Mouse (Mus musculus): ENCODE measurements around the gene Gm12185. TPM values are rescaled to one million over a fixed set of nuclear protein-coding genes. Genes with fewer than 3 reads are reported as not detected.
"Not testable (repeated sequence)": the region's sequence is repeated elsewhere in the genome, so short reads cannot be mapped to it uniquely, and the experiment has no call there.

Gm12185 gene
- polyA plus RNA-seq, 1 experiment = 0.58 TPM

DNA sequence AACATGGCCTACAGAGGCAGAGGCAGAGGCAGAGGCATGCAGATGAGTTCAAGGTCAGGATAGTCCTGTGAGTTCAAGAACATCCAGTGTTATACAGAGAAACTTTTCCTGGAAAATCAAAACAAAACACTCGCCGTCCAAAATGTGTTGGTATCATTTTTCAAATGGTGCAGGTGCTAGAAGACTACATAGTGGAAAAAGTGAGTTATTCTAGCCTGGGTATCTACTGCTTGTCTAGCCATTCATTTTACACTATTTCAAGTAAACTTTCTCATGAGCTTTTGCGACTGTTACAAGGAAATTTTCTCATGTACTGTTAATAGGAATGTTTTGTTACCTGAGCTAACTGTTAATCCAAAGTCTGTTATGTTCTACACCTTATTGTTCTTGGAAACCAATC, 73.6 kb downstream of the Gm12185 start:
- no peak for DNase-seq (ENCODE audit: low spot score)

DNA sequence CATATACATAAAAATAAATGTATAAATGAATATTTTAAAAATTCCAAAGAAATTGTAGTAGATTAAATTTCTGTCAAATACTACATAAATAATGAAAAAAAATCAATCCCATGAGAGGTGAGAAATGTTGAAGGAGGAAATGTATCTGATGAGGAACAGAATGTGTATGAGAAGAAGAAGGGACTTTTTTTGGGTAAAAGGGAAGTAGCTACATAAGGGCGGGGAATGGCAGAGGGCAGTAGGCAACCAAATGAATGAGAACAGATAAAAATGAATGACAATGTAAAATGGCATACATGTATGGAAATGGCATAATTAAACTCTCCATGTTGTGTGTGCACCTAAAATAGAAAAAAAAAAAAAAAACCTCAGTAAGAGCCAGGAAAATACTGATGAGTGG, 78.4 kb downstream of the Gm12185 start:
- DNase-seq (ENCODE audit: low spot score) = no peak

DNA sequence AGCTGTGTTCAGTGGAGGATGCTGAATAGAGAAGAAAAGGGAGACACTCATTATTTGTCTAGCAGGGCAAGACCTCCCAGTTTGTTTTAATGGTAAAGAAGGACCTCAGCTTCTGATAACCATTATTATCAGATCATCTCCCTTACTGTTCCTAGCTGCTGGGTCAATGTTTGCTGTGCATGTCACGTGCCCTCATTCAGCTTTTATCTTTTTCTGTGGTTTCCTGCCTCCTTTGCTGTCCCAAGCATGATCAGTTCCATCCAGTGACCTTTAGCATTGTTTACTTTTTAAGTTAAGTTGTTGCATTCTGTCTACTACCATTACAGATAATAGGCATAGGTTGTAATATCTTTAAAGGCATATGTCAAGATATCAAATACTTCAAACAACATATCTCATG, 83.6 kb downstream of the Gm12185 start:
- no peak for DNase-seq (ENCODE audit: low spot score)

DNA sequence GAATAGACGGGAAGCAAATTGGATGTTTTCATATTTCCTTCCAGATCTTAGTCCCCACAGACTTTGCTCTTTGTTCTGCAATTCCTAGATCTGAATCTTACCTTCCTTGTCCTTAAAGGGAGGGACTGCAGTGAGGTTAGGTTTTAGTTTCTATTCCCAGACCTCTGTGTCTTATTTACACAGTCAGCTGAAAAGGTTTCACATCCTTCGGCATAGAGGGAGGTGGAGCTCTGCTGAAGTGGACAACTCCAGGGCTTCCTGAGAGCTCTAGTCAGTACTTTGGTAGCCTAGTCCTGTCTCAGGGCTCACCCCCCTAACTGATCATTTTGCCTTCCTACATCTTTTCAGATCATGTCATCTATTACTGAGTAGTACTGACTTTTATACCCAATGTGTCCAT, 90.0 kb downstream of the Gm12185 start, which contains the start of gene Gm5431:
Gene Gm5431, minus strand, starts transcription at position 194 of the 400 bp plus-strand sequence.
- DNase-seq (ENCODE audit: low spot score) = no peak

DNA sequence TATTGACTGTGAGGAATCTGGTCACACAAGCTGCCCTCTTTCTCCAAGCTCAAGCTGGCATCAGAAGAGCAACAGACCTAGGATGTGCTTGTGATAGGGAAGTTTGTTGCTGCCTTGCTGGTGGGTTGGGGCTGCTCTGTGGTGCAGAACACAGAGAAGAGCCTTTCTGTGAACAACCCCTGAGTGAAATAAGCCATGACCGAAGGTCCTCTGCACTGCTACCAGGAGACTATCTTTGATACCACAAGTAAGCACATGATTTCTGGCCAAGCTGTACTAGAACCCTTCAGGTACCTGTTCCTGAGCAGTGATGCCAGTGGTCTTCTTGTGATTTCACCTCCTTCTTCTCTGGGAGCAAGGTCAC, 90.5 kb downstream of the Gm12185 start:
- not testable (repeated sequence) for DNase-seq (ENCODE audit: low spot score)

DNA sequence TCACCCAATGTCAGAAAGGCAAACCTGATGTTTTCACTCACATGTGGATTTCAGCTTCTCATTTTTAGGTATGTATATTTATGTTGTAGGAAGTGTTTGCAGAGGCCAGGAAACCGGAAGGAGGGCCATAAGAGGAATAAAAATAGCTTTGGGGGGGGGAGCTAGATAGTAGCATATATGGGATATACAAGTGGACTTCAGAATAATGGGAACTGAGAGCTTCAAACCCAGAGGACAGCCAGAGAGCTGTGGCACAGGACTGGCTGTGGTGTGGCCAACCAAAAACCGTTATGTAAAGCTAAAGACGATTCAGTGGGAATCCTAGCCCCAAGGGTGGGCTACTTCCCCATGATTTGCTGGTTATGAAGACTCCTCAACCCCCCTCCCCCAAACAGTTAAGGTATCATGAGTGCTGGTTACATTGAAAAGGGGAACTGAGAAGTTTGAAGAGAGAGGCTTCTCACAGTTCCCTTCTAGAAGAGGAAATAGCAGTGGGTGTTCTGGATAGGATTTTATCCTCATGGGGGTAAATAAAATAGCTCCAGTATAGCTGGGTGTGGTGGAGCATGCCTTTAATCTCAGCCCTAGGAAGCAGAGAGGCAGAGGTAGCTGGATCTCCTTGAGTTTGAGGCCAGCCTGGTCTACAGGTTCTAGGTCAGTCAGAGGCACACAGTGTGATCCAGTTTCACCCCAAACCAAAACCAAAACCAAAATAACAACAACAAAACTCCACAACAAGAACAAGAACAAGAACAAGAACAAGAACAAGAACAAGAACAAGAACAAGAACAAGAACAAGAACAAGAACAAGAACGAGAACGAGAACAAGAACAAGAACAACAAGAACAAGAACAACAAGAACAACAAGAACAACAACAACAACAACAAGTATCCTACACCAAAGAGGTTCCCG, 91.1 kb downstream of the Gm12185 start:
- DNase-seq (ENCODE audit: low spot score) = not testable (repeated sequence)

DNA sequence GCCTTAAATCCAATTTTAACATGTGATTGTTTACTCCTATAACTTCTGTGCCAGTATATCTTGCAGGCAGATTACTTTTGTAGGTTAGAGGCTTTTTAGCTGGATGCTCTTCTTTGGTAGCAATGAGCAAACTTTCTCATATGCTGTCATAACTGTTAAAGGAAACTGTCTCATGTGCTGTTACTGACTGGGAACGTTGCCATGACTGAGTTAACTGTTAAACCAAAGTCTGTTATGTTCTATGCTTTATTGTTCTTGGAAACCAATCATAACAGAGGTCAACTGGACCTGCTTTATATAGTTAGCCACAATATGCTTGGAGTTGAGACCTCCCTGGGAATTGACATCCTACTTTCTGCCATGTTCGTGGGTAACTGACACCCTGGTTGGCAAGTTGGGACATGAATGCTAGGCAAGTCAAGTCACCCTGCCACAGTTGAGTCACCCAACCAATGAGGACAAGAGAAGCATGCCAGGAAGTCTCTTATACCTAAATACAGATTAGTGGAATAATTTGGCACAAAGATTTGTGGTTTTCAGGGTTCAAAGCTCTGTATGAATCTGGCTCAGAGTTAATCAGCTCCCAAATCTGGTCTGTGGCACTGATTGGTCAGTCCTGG, 93.1 kb downstream of the Gm12185 start:
- DNase-seq (ENCODE audit: low spot score) = no peak

DNA sequence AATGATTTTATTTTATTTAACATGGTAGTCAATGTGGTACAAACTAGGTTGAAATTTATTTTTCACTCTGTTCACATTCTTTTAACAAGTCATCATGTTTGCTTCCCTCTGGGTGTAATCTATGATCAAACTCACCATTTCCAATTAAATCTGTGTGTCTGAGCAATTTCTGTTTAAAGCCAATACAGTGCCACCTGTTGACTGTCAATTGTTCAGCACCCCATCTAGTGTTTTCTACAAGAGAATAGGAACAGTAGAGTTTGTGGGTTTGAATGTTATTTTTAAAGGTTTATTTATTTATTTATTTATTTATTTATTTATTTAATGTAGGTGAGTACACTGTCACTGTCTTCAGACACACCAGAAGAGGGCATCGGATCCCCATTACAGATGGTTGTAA, 115.3 kb downstream of the Gm12185 start:
- DNase-seq (ENCODE audit: low spot score) = no peak

DNA sequence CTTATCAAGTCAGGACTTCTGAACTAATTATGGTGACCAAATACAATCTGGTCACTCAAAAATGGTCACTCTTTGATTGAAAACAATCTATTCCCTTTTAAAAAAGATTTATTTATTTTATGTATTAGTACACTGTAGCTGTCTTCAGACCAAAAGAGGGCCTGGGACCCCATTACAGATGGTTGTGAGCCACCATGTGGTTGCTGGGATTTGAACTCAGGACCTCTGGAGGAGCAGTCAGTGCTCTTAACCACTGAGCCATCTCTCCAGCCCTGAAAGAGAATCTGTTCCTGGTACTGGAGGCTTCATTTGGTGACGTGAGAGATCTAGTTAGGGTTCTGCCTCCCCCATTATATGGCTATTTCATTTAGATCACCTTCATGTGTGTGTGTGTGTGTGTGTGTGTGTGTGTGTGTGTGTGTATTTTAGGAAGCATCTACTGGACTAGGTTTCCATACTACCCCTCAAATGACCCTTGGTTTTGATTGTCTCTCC, 116.6 kb downstream of the Gm12185 start:
- DNase-seq (ENCODE audit: low spot score) = not testable (repeated sequence)

DNA sequence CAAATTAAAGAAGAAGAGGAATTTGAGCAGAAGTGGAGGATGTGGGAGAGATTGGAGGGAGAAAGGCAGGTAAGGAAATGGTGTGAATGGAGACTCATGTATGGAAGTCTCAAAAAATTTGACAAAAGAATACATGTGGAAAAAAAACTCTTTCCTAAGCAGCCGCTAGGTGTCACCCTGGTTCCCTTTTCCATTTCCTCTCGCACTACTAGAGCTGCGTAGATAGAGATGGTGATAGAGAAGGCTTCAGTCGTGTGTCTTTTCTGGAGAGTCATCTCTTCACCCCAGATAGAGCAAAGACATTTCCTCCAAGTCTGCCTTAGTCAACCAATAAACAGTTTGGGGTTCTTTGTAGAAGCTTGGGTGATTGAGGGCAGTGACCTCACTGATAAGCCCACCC, 117.6 kb downstream of the Gm12185 start:
- no peak for DNase-seq (ENCODE audit: low spot score)

DNA sequence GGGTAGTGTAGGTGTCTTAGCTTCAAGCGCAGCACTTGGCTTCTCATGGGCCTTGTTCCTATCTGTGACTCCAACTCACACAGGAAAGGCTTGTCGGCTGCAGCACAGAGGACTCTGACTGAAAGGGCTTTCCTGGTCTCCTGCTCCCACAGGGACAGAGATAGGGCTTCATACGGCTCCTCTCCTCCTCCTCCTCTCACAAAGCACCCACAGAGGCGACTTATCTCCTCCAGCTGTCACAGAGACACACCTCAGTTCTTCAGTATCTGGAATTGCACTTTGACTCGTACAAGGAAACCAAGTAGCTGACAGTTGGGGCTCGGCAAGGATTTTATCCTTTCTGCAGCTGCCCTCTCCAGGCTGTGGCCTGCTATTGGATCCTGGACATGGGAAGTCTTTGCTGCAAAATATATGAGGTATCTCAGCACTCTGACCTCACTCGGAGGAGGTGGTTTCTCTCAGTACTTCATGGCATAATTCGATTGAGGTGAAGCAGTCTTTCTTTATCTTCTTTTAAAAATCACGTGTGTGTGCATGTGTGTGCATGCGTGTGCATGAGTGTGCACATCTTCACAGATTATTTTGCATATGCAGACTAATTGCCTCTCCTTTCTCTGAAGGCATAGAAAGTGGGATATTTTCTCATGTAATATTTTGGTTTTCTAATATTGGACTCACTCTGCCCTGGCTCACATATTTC, 118.3 kb downstream of the Gm12185 start:
- DNase-seq (ENCODE audit: low spot score) = no peak

DNA sequence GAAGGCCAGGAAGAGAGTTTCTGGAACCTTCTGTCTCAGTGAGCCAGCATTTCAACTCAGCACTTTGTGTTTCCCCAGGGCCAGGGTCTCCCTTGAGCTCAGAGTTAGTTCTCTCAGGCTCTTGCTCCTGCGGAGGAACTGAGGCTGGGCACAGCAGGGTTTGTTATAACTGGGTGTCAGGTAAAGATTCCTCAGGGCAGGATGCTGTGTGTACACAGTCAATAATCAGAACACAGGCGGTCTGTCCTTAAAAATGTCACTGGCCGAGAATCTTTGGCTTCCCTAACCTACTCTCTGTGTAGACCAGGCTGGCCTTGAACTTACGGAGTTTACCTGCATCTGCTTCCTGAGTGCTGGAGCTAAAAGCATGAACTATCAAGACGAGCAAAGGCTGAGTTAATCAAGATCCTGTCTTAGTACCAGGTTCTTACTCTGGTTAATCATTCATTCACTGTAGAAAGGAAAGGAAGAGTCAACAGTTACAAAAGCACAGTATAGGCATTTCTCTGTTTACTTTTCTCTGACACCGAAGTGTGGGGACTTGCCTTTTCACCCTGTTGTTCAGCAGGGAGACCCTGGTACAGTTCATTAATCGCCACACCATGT, 119.2 kb downstream of the Gm12185 start:
- no peak for DNase-seq (ENCODE audit: low spot score)

DNA sequence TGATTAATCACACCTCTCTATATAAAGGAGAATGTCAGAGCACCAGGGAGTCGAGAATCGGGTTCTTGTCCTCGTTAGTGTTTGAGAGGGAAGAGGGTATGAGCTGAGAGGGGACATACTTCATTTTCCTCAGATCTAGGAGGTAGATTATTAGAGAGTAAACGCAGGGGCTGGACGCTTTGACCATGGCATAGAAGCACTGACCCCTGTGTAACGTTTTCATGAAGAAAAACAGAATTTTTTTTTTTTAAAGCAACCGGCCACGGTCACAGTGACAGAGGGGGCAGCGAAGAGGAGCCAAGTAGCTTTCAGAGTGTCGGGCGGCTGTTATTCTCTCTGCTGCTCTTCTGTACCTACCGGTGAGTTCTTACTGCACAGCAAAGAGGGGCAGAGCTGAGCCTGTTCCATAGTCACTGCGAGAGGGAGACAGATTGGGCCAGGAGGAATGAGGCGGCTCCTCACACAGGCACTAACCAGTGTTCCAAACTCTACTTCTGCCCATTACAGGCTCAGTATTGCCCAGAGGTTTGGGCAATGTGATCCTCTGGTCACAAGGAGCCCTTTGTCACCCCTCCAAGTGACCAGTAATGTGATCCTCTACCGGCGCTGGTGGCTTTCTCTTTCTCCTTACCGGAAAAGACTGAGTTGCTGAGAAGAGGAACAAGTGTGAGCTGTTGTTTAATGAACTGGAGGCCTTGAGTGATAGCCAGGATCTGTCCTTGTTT, 120.0 kb downstream of the Gm12185 start:
- no peak for DNase-seq (ENCODE audit: low spot score)

DNA sequence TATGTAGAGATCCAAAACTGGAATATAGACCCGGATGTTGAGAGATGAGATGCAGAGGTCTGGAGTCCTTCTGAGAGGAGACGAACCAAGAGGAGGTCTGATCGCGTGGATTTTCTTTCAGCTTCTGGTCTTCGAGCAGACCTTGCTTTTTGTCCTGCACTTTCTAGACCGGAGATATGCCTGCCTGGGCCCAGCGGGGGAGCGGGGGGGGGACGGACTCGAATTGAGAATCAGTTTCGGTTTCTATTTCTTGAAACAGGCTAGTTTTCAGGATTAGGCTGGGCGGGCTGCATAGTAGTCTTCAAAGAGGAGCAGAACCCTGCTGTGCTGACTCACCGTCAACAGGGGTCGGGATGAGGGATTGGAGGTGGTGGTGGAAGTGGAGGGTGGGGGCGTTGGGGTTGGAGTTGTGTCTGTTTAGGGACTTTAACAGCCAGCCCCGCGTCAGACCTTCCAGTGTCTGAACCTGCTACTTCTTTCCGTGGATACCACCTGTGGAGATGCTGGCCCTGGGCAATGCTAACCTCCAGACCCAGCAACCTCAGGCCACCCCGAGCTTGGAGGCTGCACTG, 120.7 kb downstream of the Gm12185 start, which contains the start of gene Irgm1:
Gene Irgm1, minus strand, starts transcription at position 483 of the 572 bp plus-strand sequence.
- no peak for DNase-seq (ENCODE audit: low spot score)

DNA sequence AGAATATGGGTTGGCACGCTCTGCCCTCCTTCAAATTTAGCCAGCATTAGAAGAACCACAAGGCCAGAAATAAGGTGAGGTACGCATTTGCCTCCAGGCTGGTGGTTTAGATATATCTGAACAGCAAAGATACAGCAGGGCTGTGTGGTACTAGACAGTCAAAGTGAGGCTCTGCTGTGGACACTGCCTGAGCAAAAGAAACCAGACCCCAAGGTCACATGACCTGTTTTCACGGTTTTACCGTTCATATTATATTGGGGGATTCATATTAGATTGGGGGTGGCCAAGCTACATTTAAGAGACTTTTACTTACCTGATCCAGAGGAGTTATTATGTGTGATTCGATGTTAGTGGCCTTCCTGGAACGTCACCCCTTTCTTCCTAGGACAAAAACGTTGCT, 121.2 kb downstream of the Gm12185 start:
- no peak for DNase-seq (ENCODE audit: low spot score)

DNA sequence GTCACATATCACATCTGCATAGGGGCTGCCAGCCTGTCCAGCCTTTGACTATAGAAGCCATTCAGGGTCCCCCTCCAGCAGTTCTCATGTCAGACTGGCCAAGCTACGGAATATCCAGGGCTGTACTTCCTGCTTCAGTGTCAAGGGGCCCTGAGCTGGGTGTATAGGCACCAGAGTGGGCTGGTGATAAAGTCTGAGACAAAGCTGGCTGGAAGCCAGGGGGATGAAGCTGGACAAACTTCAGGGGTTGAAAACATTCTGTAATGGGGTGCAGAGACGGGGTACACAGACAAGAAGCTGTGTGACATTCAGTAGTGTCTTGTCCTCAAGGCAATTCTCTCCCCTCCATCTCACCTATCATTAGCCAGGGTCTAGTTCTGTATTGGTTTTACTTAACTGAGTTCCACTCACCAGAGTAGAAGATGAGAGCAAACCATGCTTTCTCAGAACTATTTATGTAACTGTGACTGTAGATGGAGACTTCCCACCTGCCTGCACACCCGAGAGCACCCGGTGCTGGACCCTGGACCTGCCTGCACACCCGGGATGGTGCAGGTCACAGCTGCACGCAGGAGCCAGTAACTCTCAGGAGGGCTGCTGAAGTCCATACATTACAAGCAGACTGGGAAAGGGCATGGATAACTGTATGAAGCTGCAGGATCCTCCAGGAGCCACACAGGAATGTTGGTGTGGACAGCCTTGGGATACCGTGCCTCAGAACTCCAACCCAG, 122.5 kb downstream of the Gm12185 start:
- no peak for DNase-seq (ENCODE audit: low spot score)

DNA sequence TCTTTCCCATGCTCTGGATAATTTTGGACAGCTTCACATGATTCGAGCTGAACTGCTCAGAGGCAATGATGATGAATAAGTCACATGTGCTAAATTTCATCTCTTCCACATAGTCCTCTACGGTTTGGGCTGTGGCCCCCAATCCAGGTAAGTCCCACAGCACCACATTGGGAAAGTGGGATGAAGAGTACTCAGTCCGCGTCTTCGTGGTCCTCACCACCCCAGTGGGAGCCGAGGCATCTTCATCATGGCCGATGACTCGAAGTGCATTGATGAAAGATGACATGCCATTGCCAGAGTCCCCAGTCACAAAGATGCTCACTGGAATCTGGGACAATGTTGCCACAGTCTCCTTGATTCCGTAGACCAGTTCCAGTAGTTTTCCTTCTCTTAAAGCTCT, 125.5 kb downstream of the Gm12185 start:
- no peak for DNase-seq (ENCODE audit: low spot score)

DNA sequence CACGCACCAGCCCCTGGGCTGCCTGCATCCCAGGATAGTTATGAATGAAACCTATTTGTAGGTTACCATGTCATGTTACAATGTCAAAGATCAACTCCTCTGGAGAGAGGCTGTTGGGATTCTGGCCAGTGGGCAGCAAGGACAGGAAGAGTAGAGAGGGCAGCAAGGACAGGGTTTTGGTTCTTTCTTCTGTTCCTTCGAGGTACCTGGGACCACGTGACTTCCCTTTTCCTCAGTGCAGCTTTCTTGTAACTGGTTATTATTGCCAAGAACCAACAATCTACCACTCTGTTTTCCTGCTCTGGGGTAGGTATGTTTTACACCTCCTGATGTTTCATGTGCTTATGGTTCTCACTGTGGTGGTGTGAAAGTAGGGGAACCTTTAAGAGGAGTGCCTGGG, 128.2 kb downstream of the Gm12185 start:
- no peak for DNase-seq (ENCODE audit: low spot score)

DNA sequence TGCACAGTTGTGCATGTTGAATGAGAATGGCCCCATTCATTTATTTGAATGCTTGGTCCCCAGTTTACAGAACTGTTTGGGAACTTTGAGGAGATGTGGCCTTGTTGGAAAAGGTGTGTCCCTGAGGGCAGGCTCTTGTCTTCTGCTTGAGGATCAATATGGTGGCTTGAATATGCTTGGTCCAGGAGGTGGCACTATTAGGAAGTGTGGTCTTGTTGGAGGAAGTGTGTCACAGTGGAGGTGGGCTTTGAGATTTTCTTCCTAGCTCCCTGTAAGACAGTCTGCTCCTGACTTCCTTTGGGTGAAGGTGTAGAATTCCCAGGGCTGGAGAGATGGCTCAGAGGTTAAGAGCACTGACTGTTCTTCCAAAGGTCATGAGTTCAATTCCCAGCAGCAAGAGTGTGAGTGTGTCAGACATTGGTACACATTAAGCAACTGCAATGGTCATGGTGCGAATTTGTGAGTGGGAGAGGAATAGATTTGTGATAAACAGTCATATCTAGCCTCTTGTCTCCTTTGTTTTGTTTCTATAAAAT, 129.2 kb downstream of the Gm12185 start:
- DNase-seq (ENCODE audit: low spot score) = no peak

DNA sequence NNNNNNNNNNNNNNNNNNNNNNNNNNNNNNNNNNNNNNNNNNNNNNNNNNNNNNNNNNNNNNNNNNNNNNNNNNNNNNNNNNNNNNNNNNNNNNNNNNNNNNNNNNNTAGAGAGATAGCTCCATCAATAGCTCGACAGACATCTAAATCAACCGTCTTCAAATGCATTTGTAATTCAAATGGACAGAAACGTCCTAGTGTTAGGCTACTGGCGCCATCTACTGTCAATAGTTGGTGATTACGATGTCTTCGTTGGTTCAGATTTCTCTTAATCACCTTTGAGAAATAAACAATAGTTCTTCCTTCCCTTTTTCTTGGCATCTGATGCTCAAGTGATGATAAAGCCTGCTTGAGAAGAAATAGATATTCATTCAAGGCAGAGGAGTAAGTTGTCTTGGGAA, 133.0 kb downstream of the Gm12185 start:
- no peak for DNase-seq (ENCODE audit: low spot score)
